Mouse (Mus musculus) liver, adult 2 months (tissue): ENCODE data around the gene Apoa5. TPM values are rescaled to one million over a fixed set of nuclear protein-coding genes. Genes with fewer than 3 reads are reported as not detected.

Experiments
- DNase-seq: peaks from one replicate; pipeline ENCODE4 v3.0.0-alpha.2; 2011; ENCODE audit warnings: low read depth, low spot score; ENCODE audit errors: extremely low read depth
- H3K27ac ChIP-seq: fragments of 200-500 bp; replicated peaks from 2 replicates; pipeline ENCODE4 v1.5.1; 2012; ENCODE audit warnings: low read depth, mild to moderate bottlenecking, control low read depth, inconsistent platforms, low read length; ENCODE audit not compliant: insufficient read depth
- H3K27me3 ChIP-seq: fragments of 200-500 bp; 2 replicates; pipeline ENCODE4 v1.6.1; 2012; ENCODE audit warnings: mild to moderate bottlenecking, moderate library complexity, low read length, inconsistent platforms; ENCODE audit not compliant: control insufficient read depth, insufficient read depth
- H3K36me3 ChIP-seq: fragments of 200-500 bp; 2 replicates; pipeline ENCODE4 v1.6.1; 2012; ENCODE audit warnings: low read length, inconsistent platforms; ENCODE audit not compliant: control insufficient read depth, insufficient read depth
- H3K4me1 ChIP-seq: fragments of 200-500 bp; 2 replicates; pipeline ENCODE4 v1.6.1; 2011; ENCODE audit warnings: low read length; ENCODE audit not compliant: control insufficient read depth, insufficient read depth
- H3K4me3 ChIP-seq: fragments of 200-500 bp; 2 replicates; pipeline ENCODE4 v1.5.1; 2011; ENCODE audit warnings: low read depth, mild to moderate bottlenecking, control low read depth, low read length, moderate library complexity; ENCODE audit not compliant: insufficient read depth
- H3K79me2 ChIP-seq: fragments of 200-500 bp; 2 replicates; pipeline ENCODE4 v1.6.1; 2012; ENCODE audit warnings: inconsistent platforms, mild to moderate bottlenecking, low read length, moderate library complexity; ENCODE audit not compliant: control insufficient read depth, insufficient read depth
- H3K9ac ChIP-seq: fragments of 200-500 bp; 2 replicates; pipeline ENCODE4 v1.6.1; 2012; ENCODE audit warnings: low read depth, mild to moderate bottlenecking, control low read depth, inconsistent platforms, low read length
- CTCF ChIP-seq: fragments of 200-500 bp; IDR thresholded peaks from 2 replicates; pipeline ENCODE4 v1.5.1; 2011; ENCODE audit warnings: low read depth, low read length, control low read depth
- POLR2A ChIP-seq: fragments of 200-500 bp; IDR thresholded peaks from 2 replicates; pipeline ENCODE4 v1.6.1; 2011; ENCODE audit warnings: low read length, control low read depth; ENCODE audit not compliant: insufficient read depth; ENCODE audit errors: extremely low read depth
- WGBS: fragments of 180-500 bp; shearing (Covaris S2); methylation state at CpG from one replicate; pipeline ENCODE4 v1.1.7; 2018; 5-methylcytosine and 5-hydroxymethylcytosine counted together
- polyA plus RNA-seq: library from polyadenylated mRNA; depleted of rRNA; stranded (reverse); fragments of >200 nt; gene quantifications from 2 replicates; pipeline ENCODE4 v1.2.3, GENCODE M21; 2012
- total RNA-seq: library from RNA; depleted of rRNA; stranded (reverse); fragments of >200 nt; gene quantifications from 2 replicates; pipeline ENCODE4 v1.2.3, GENCODE M21; 2014

Gene Apoa5
- total and polyA plus RNA-seq, 2 experiments: 771 to 3,079 TPM

DNA sequence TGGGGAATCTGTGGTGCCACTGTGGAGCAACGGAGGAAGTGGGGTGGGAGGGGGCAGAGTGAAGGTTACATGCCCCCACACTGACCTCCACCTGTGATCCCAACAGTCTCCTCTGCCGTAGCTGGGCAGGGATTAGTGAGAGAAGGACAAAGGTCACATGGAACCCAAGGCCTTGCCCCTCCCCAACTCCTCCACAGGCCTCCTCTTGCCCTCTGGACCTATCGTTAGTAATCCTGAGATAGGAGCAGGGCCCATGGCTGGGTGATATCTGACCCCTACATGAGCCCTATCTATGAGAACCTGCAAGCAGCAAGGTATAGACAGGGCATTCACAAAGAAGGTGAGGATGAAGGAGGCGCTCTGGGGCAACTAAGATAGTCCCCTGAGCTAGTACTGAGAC lies 32.8 kb upstream of the Apoa5 start:
- Histone ChIP-seq H3K9ac (peak overlapping the region; percentile 70), H3K4me1 (peaks cover 15% of the 10 kb centered on the region), H3K27ac (peak overlapping the region; percentile 97), H3K36me3 (peaks cover 4% of the 10 kb centered on the region; the same call in 1 of the 2 replicates), H3K4me3 (peak overlapping the region; percentile 16), H3K27me3 (no peaks in the 10 kb centered on the region), H3K79me2 (peaks cover 8% of the 10 kb centered on the region)
- TF ChIP-seq POLR2A: no peak
- TF ChIP-seq CTCF: no peak
- WGBS: 41% methylated on average over 4 of the region's 4 CpGs
- peak; percentile 87 for DNase-seq

DNA sequence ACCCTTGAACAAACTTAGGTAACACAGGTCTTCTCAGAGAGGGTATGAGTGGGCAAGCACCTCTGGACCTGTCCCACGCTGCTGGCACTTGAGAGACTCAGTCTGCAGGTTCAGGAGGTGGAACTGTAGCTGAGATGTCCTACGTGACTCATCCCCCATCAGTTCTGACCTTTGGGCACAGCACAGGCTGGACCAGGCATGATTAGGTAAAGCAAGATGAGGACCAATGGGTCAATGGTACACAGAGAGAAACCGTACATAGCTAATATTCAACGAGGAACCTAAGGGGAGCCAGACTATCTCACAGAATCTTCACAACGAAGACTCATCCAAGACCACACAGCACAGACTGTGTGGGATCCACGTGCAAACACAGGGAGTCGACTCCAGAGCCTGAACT lies 29.6 kb upstream of the Apoa5 start:
- Histone ChIP-seq H3K79me2 (peaks cover 8% of the 10 kb centered on the region), H3K27ac (peak overlapping the region; percentile 28; the same call in 1 of the 2 replicates), H3K27me3 (no peaks in the 10 kb centered on the region), H3K36me3 (no peaks in the 10 kb centered on the region), H3K4me3 (no peak overlapping the region), H3K9ac (no peak overlapping the region), H3K4me1 (peaks cover 28% of the 10 kb centered on the region)
- WGBS: 36% methylated on average over 7 of the region's 7 CpGs
- DNase-seq: peak; percentile 77
- TF ChIP-seq CTCF (no peak), POLR2A (no peak)

DNA sequence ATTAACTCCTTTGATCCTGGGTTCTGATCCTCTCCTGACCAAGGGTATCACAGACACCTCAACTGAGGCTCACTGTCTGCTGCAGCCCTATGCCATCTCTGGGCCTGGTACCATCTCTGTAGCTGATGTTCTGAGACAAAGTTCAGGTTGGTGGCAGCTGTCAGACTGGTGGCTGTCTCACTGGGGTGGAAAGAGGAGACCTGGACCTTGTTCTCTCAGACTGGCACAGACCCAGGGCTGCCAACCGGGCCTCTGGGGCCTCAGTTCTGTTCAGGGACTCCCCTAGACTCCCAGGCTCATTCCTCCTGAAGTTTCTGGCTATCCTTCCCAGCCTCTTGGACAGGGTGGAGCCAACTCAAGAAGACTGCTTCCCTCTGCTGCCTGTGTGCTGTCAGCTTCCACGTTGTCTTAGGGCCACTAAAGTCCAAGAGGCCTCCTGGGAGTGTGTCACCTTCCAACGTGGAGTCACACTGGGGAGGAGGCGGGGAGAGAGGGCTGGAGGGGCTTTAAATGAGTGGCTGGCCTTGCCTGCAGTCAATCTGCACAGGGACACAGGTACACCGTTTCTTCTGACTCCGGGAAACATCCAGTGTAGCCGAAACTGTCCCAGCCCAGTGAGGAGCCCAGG lies 27.8 kb upstream of the Apoa5 start, which contains the start of gene Apoa4:
Gene Apoa4 (plus strand): TSS at position 171 of the 628 bp plus-strand sequence.
- H3K4me3 ChIP-seq: peak within 1 kb of the TSS; percentile 45
- no peaks in the 10 kb centered on the region for H3K36me3 ChIP-seq
- H3K4me1 ChIP-seq: peaks cover 28% of the 10 kb centered on the region
- no peaks in the 10 kb centered on the region for H3K27me3 ChIP-seq
- H3K27ac ChIP-seq: peak within 1 kb of the TSS; percentile 91
- DNase-seq: peak; percentile 87
- peak within 1 kb of the TSS; percentile 71 for H3K9ac ChIP-seq
- WGBS: 45% methylated on average over 7 of the region's 7 CpGs
- TF ChIP-seq POLR2A: peak; percentile 35; the same call in 1 of the 2 replicates
- TF ChIP-seq CTCF: no peak
- H3K79me2 ChIP-seq: no peaks in the 10 kb centered on the region; the same call in 1 of the 2 replicates

DNA sequence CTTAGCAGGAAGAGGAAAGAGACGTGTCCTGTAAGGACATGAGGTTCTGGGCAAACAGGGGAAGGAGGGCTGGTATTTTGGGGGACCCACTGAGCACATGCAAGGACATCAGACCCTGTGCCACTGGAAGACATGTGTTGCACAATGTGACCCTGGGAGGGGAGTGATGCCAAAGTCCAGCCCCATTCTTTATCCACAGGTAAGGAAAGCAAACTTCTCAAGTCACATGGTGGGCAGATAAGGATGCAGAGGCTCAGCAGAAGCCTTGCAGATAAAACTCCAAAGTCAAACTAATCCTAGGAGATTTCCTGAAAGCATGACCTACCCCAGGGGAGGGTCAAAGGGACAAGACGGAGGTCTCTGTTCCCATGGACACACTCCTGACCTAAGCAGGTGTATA lies 26.6 kb upstream of the Apoa5 start:
- Histone ChIP-seq H3K79me2 (no peaks in the 10 kb centered on the region; the same call in 1 of the 2 replicates), H3K4me1 (peaks cover 28% of the 10 kb centered on the region), H3K9ac (peak overlapping the region; percentile 71), H3K4me3 (no peak overlapping the region), H3K27ac (peak overlapping the region; percentile 91), H3K27me3 (no peaks in the 10 kb centered on the region), H3K36me3 (no peaks in the 10 kb centered on the region)
- TF ChIP-seq CTCF (no peak), POLR2A (no peak)
- WGBS: 64% methylated on average over 2 of the region's 2 CpGs
- peak; percentile 45 for DNase-seq

DNA sequence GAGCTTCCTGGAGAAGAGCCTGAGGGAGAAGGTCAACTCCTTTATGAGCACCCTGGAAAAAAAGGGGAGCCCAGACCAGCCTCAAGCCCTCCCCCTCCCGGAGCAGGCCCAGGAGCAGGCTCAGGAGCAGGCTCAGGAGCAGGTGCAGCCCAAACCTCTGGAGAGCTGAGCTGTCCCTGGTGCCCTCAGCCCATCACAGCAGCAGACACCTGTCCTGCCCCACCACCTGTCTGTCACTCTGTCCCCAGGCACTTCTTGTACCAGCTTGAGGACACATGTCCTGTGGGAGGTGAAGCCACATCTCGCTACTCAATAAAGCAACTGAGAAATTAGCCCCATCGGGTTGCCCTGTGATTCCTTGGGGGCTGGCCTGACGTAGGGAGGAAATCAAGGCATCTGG lies 25.3 kb upstream of the Apoa5 start:
- H3K36me3 ChIP-seq: no peaks in the 10 kb centered on the region
- H3K27ac ChIP-seq: no peak overlapping the region
- no peak for DNase-seq
- H3K4me1 ChIP-seq: peaks cover 28% of the 10 kb centered on the region
- WGBS: 85% methylated on average over 4 of the region's 4 CpGs
- H3K4me3 ChIP-seq: no peak overlapping the region
- peak overlapping the region; percentile 23; the same call in 1 of the 2 replicates for H3K9ac ChIP-seq
- H3K27me3 ChIP-seq: no peaks in the 10 kb centered on the region
- no peak for TF ChIP-seq POLR2A
- TF ChIP-seq CTCF: no peak
- no peaks in the 10 kb centered on the region; the same call in 1 of the 2 replicates for H3K79me2 ChIP-seq

DNA sequence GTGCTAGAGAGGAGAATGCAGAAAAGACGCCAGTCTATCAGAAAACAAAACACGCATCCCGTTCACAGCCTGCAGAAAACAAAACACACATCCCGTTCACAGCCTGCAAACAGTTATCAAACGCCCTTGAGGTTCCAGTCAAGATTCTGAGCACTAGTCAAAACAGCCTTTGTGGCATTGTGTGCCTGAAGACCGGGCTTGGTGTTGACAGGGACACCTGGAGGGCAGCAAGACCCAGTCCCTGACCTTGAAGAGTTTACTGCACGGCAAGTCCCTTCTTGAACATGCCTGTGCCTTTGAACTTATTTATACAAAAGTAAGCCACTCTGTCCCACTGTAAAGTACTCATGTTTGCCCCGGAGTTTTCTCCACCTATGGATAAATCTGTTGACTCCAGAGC lies 24.8 kb upstream of the Apoa5 start:
- Histone ChIP-seq H3K4me3 (no peak overlapping the region), H3K27me3 (no peaks in the 10 kb centered on the region), H3K79me2 (no peaks in the 10 kb centered on the region; the same call in 1 of the 2 replicates), H3K4me1 (peaks cover 25% of the 10 kb centered on the region), H3K27ac (no peak overlapping the region), H3K36me3 (no peaks in the 10 kb centered on the region), H3K9ac (no peak overlapping the region)
- 69% methylated on average over 8 of the region's 8 CpGs for WGBS
- no peak for TF ChIP-seq CTCF
- TF ChIP-seq POLR2A: no peak
- no peak for DNase-seq
